Mouse (Mus musculus): ENCODE measurements at regions not wholly inside any gene's neighbourhood (a gene's known extent, or its start where the extent isn't known, plus 50 kb on each side); places are given as distances from the start of the nearest gene placed in this dataset.
"Not testable (repeated sequence)": the region's sequence is repeated elsewhere in the genome, so short reads cannot be mapped to it uniquely, and the experiment has no call there.

DNA sequence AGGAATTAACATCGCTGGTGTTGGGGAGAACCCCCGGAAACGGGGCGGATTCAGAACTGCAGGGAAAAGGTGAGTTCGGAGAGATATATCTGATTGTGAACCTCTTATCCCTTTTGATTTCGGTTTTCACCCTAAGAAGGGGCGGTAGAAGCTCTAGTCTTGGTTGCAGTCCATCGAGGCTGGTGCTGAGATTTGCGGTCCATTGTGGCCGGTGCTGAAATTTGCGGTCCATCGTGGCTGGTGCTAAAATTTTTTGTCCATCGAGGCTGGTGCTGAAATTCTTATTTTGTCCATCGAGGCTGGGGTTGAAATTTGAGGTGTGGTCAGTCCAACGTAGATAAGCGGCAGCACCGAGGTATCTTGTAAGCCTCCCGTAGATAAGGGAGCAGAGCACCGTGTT lies 1263.6 kb upstream of the Tacstd2 start:
- TF ChIP-seq CTCF (IDR thresholded peaks at IDR 0.05; ENCODE audit: control insufficient read depth, insufficient read depth, insufficient read length); MAX (IDR thresholded peaks at IDR 0.05); USF1 (IDR thresholded peaks at IDR 0.05; ENCODE audit: low read depth); MYOG (IDR thresholded peaks at IDR 0.05; ENCODE audit: control insufficient read depth, extremely low read depth, insufficient read length); MYOD1 (IDR thresholded peaks at IDR 0.05; ENCODE audit: control insufficient read depth, insufficient read length, low read depth); CEBPB (IDR thresholded peaks at IDR 0.05; ENCODE audit: low read depth): not testable (repeated sequence)

All from C2C12 (cell line).